Mouse (Mus musculus) liver, adult 2 months (tissue): ENCODE results near the gene Zc3h7a. TPM values are rescaled to one million over a fixed set of nuclear protein-coding genes. Genes with fewer than 3 reads are reported as not detected.

Experiments used
- DNase-seq: peaks from one replicate; pipeline ENCODE4 v3.0.0-alpha.2; 2011; ENCODE audit warnings: low read depth, low spot score; ENCODE audit errors: extremely low read depth
- H3K27ac ChIP-seq: fragments of 200-500 bp; replicated peaks from 2 replicates; pipeline ENCODE4 v1.5.1; 2012; ENCODE audit warnings: low read depth, mild to moderate bottlenecking, control low read depth, inconsistent platforms, low read length; ENCODE audit not compliant: insufficient read depth
- H3K27me3 ChIP-seq: fragments of 200-500 bp; 2 replicates; pipeline ENCODE4 v1.6.1; 2012; ENCODE audit warnings: mild to moderate bottlenecking, moderate library complexity, low read length, inconsistent platforms; ENCODE audit not compliant: control insufficient read depth, insufficient read depth
- H3K36me3 ChIP-seq: fragments of 200-500 bp; 2 replicates; pipeline ENCODE4 v1.6.1; 2012; ENCODE audit warnings: low read length, inconsistent platforms; ENCODE audit not compliant: control insufficient read depth, insufficient read depth
- H3K4me1 ChIP-seq: fragments of 200-500 bp; 2 replicates; pipeline ENCODE4 v1.6.1; 2011; ENCODE audit warnings: low read length; ENCODE audit not compliant: control insufficient read depth, insufficient read depth
- H3K4me3 ChIP-seq: fragments of 200-500 bp; 2 replicates; pipeline ENCODE4 v1.5.1; 2011; ENCODE audit warnings: low read depth, mild to moderate bottlenecking, control low read depth, low read length, moderate library complexity; ENCODE audit not compliant: insufficient read depth
- H3K79me2 ChIP-seq: fragments of 200-500 bp; 2 replicates; pipeline ENCODE4 v1.6.1; 2012; ENCODE audit warnings: inconsistent platforms, mild to moderate bottlenecking, low read length, moderate library complexity; ENCODE audit not compliant: control insufficient read depth, insufficient read depth
- H3K9ac ChIP-seq: fragments of 200-500 bp; 2 replicates; pipeline ENCODE4 v1.6.1; 2012; ENCODE audit warnings: low read depth, mild to moderate bottlenecking, control low read depth, inconsistent platforms, low read length
- CTCF ChIP-seq: fragments of 200-500 bp; IDR thresholded peaks from 2 replicates; pipeline ENCODE4 v1.5.1; 2011; ENCODE audit warnings: low read depth, low read length, control low read depth
- POLR2A ChIP-seq: fragments of 200-500 bp; IDR thresholded peaks from 2 replicates; pipeline ENCODE4 v1.6.1; 2011; ENCODE audit warnings: low read length, control low read depth; ENCODE audit not compliant: insufficient read depth; ENCODE audit errors: extremely low read depth
- WGBS: fragments of 180-500 bp; shearing (Covaris S2); methylation state at CpG from one replicate; pipeline ENCODE4 v1.1.7; 2018; 5-methylcytosine and 5-hydroxymethylcytosine counted together
- polyA plus RNA-seq: library from polyadenylated mRNA; depleted of rRNA; stranded (reverse); fragments of >200 nt; gene quantifications from 2 replicates; pipeline ENCODE4 v1.2.3, GENCODE M21; 2012
- total RNA-seq: library from RNA; depleted of rRNA; stranded (reverse); fragments of >200 nt; gene quantifications from 2 replicates; pipeline ENCODE4 v1.2.3, GENCODE M21; 2014

The Zc3h7a gene
- total and polyA plus RNA-seq, 2 experiments = 25.3 to 56.8 TPM

DNA sequence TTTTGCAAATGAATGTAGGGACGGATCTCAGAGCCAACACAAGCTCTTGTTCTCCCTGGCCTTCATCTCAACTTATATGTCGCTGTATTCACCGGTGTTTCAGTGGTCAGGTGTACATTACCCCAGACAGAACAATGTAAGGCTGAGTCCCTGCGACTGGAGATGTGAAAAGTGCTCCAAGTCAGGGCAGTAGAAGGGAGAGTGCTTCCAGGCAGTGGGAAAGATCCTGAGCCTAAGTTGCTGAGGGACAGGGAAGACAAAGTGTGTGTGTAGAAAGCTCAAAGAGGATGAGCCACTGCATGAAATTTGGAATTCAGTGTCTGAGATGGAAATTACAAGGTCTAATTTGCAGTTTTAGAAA lies 671 bp upstream of the Zc3h7a start:
- Histone ChIP-seq H3K9ac (peak overlapping the region; percentile 69), H3K27me3 (no peaks in the 10 kb centered on the region), H3K4me1 (peaks cover 26% of the 10 kb centered on the region), H3K27ac (no peak overlapping the region), H3K36me3 (no peaks in the 10 kb centered on the region), H3K79me2 (peaks cover 14% of the 10 kb centered on the region; the same call in 1 of the 2 replicates), H3K4me3 (peak overlapping the region; percentile 91)
- no peak for DNase-seq
- TF ChIP-seq CTCF = no peak
- TF ChIP-seq POLR2A = no peak
- 3% methylated on average over 4 of the region's 4 CpGs for WGBS

GRCm38 (mm10) chr16:11175489-11176207 lies 545 bp downstream of the Zc3h7a start:
- Histone ChIP-seq H3K4me3 (peak overlapping the region; percentile 91), H3K4me1 (peaks cover 34% of the 10 kb centered on the region), H3K27me3 (no peaks in the 10 kb centered on the region), H3K27ac (peak overlapping the region; percentile 81), H3K9ac (peak overlapping the region; percentile 98), H3K79me2 (peaks cover 22% of the 10 kb centered on the region), H3K36me3 (no peaks in the 10 kb centered on the region)
- peak; percentile 80 for DNase-seq
- WGBS = under 1% methylated on average over 70 of the region's 72 CpGs
- TF ChIP-seq POLR2A = no peak
- TF ChIP-seq CTCF = no peak

- TF ChIP-seq CTCF (no peak), POLR2A (no peak)
- Histone ChIP-seq H3K4me3 (peak overlapping the region; percentile 91), H3K27me3 (no peaks in the 10 kb centered on the region), H3K79me2 (peaks cover 27% of the 10 kb centered on the region), H3K27ac (peak overlapping the region; percentile 81), H3K9ac (peak overlapping the region; percentile 98), H3K4me1 (peaks cover 36% of the 10 kb centered on the region), H3K36me3 (no peaks in the 10 kb centered on the region)
- 0% methylated on average over 9 of the region's 9 CpGs for WGBS
- no peak for DNase-seq
These were observed 1.1 kb downstream of the Zc3h7a start for GRCm38 (mm10) chr16:11175100-11175488.

- peaks cover 36% of the 10 kb centered on the region for H3K4me1 ChIP-seq
- 2% methylated on average over 10 of the region's 10 CpGs for WGBS
These were observed 1.5 kb downstream of the Zc3h7a start for GRCm38 (mm10) chr16:11174671-11175081.

DNA sequence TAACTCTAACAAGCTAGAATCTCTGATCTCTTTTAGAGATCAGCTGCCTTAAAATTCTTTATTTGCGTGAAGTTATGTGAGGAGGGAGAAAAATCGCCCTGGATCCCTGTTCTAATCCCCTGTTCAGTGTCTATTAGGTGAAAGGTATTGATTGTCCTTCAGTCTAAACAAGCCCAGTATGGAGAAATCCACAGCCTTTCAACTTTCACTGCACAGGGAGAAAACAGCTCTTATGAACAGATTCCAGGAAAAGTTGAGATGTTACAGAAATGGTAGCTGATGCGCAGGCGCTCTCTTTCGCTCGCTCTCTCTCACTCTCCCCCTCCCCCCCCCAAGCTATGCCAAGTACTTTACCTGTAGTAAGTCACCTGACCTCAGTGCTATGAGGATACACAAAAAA lies 4.5 kb downstream of the Zc3h7a start:
- Histone ChIP-seq H3K79me2 (peaks cover 45% of the 10 kb centered on the region), H3K9ac (no peak overlapping the region; the same call in 1 of the 2 replicates), H3K27me3 (no peaks in the 10 kb centered on the region), H3K27ac (peak overlapping the region; percentile 96), H3K4me1 (peaks cover 32% of the 10 kb centered on the region), H3K4me3 (no peak overlapping the region), H3K36me3 (no peaks in the 10 kb centered on the region)
- peak; percentile 85 for DNase-seq
- 27% methylated on average over 6 of the region's 6 CpGs for WGBS
- TF ChIP-seq POLR2A = no peak
- no peak for TF ChIP-seq CTCF

More at GRCm38 (mm10) chr16:11174671-11175081, 1.5 kb downstream of the Zc3h7a start:
- no peak for TF ChIP-seq POLR2A
- peak; percentile 32; the same call in 1 of the 2 replicates for TF ChIP-seq CTCF
- H3K9ac ChIP-seq = peak overlapping the region; percentile 66
- peaks cover 29% of the 10 kb centered on the region for H3K79me2 ChIP-seq
- DNase-seq = peak; percentile 66
- H3K36me3 ChIP-seq = no peaks in the 10 kb centered on the region
- H3K27me3 ChIP-seq = no peaks in the 10 kb centered on the region
- H3K27ac ChIP-seq = peak overlapping the region; percentile 81
- peak overlapping the region; percentile 91 for H3K4me3 ChIP-seq

- 78% methylated on average over 2 of the region's 2 CpGs for WGBS
- Histone ChIP-seq H3K27me3 (no peaks in the 10 kb centered on the region), H3K36me3 (peaks cover 7% of the 10 kb centered on the region), H3K27ac (no peak overlapping the region), H3K79me2 (peaks cover 44% of the 10 kb centered on the region), H3K9ac (no peak overlapping the region), H3K4me1 (peaks cover 18% of the 10 kb centered on the region), H3K4me3 (no peak overlapping the region)
- no peak for DNase-seq
- TF ChIP-seq POLR2A (no peak), CTCF (no peak)
These were observed 9.8 kb downstream of the Zc3h7a start for GRCm38 (mm10) chr16:11166431-11166830.
